Mouse (Mus musculus) cortical plate, adult 2 months (tissue): Measurements from ENCODE around the gene Gm10639. TPM values are rescaled to one million over a fixed set of nuclear protein-coding genes. Genes with fewer than 3 reads are reported as not detected.
"Not testable (repeated sequence)": the region's sequence is repeated elsewhere in the genome, so short reads cannot be mapped to it uniquely, and the experiment has no call there.

Source experiments
- H3K27ac ChIP-seq: fragments of 200-500 bp; 2 replicates; pipeline ENCODE4 v1.5.1; 2012; ENCODE audit warnings: low read length, control low read depth, inconsistent platforms; ENCODE audit not compliant: insufficient read depth
- H3K4me1 ChIP-seq: fragments of 200-500 bp; 2 replicates; pipeline ENCODE4 v1.6.1; 2011; ENCODE audit warnings: low read length; ENCODE audit not compliant: control insufficient read depth, insufficient read depth
- H3K4me3 ChIP-seq: fragments of 200-500 bp; 2 replicates; pipeline ENCODE4 v1.5.1; 2011; ENCODE audit warnings: mild to moderate bottlenecking, low read length, control low read depth; ENCODE audit not compliant: insufficient read depth
- CTCF ChIP-seq: fragments of 200-500 bp; IDR thresholded peaks from 2 replicates; pipeline ENCODE4 v1.5.1; 2011; ENCODE audit warnings: mild to moderate bottlenecking, control low read depth, low read length; ENCODE audit not compliant: insufficient read depth; ENCODE audit errors: extremely low read depth
- POLR2A ChIP-seq: fragments of 200-500 bp; IDR thresholded peaks from 2 replicates; pipeline ENCODE4 v1.6.1; 2011; ENCODE audit warnings: mild to moderate bottlenecking, low read length, control low read depth; ENCODE audit not compliant: insufficient read depth; ENCODE audit errors: extremely low read depth
- polyA plus RNA-seq: library from polyadenylated mRNA; depleted of rRNA; stranded (reverse); fragments of >200 nt; gene quantifications from 2 replicates; pipeline ENCODE4 v1.2.3, GENCODE M21; 2012; rRNA removed

Gene Gm10639
- not detected in 2 replicates for polyA plus RNA-seq

DNA sequence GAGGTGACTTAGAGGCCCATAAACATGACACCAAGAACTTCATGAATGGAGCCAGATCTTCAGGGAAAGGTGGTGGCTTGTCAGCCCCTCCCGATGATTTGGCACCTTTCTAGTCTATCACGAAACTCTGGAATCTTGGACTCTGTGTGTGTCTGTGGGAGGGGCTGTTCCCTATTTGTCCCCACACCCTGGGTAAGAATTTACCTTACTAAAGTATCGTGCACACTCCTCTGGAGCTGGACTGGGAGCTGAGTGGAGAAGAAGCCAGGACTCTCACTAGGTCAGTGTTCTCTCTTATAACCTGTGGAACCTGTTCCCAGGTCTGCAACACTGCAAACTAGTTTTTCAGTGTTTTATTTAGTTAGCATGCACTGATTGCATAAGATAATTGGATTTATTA, at the start of gene Gm10639:
Gene Gm10639 (plus strand): TSS at position 201 of the 400 bp plus-strand sequence.
- H3K4me3 ChIP-seq, H3K4me1 ChIP-seq, H3K27ac ChIP-seq: not testable (repeated sequence)

DNA sequence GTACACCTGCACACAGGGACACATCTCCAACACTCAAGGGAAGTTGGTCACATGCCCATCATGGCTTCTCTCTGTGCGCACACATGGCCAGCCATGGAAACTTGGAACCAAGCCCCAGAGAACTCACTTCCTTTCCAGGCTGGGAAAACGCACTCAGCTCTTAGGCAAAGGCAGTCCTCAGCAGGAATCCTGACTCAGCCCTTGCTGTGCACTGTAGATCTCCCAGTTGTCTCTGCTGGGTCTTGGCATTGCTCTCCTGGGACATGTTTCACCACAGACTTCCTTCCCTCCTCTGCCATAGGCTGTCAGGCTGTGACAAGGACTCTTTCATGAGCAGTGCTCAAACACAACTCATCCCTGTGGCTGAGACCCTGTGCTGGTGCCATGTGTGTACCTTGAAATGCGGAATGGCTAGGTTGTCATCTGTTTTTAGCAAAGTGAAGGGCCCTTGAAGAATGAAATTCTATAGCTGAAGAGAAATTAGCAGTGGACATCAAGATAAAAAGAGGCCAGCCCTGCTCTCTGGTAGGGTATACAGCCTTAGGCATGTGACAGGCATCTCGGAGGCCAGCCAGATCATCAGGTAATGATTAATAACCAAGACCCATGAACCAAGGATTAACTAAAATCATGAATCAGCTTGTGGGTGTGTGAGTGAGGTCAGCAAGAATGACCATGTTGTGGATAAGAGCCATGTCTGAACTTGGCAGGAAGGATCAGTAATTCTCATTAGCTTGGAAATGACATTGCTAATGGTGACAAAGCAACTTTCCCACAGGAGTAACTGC, 33.8 kb upstream of the Gm10639 start:
- not testable (repeated sequence) for H3K27ac ChIP-seq, H3K4me3 ChIP-seq, H3K4me1 ChIP-seq

DNA sequence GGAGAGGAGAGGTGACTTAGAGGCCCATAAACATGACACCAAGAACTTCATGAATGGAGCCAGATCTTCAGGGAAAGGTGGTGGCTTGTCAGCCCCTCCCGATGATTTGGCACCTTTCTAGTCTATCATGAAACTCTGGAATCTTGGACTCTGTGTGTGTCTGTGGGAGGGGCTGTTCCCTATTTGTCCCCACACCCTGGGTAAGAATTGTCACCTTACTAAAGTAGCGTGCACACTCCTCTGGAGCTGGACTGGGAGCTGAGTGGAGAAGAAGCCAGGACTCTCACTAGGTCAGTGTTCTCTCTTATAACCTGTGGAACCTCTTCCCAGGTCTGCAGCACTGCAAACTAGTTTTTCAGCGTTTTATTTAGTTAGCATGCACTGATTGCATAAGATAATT, 32.8 kb upstream of the Gm10639 start, which contains the start of gene Gm3776:
Gene Gm3776 (plus strand): TSS at position 216 of the 400 bp plus-strand sequence.
- not testable (repeated sequence) for H3K27ac ChIP-seq, H3K4me3 ChIP-seq, H3K4me1 ChIP-seq

DNA sequence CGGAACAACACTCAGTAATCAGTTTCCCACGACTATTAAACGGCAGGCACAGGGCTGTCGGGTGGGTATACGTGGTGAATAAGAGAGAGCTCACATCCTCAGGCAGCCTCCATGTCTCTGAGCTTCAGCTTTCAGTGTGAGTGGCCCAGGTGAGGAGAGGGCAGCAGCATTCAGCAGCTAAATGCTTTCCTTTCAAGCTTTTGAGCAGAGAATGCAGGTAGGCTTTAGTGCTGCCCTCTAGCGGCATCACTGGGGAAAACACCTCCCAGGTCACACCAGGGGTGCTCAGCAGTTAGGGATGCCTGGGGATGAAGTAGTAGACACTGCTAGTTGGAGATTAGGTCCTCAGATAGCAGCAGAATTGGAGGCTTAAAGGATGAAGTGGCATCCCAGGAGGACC, 30.0 kb upstream of the Gm10639 start:
- not testable (repeated sequence) for H3K4me3 ChIP-seq, H3K27ac ChIP-seq, H3K4me1 ChIP-seq
- 0 out of 2 replicates have a peak, but pooled peaks have one; percentile 4 for TF ChIP-seq CTCF

DNA sequence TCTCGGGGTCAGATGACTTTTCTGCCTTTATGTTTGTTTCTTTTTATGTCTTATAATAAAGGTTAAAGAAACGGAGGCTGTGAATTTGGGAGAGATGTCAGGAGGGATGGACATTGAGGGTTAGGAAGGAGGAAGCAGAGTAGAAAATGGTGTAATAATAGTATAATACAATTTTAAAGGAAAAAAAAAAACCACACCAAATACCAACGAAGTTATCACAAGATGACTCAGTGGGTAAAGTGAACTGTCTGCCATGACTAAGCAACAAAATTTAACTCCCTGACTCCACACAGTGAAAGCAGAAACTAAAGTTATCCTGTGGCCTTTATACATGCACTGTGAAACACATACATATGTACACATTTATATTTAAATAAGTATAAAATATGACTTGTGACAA, 18.8 kb upstream of the Gm10639 start:
- not testable (repeated sequence) for H3K27ac ChIP-seq, H3K4me1 ChIP-seq, H3K4me3 ChIP-seq

DNA sequence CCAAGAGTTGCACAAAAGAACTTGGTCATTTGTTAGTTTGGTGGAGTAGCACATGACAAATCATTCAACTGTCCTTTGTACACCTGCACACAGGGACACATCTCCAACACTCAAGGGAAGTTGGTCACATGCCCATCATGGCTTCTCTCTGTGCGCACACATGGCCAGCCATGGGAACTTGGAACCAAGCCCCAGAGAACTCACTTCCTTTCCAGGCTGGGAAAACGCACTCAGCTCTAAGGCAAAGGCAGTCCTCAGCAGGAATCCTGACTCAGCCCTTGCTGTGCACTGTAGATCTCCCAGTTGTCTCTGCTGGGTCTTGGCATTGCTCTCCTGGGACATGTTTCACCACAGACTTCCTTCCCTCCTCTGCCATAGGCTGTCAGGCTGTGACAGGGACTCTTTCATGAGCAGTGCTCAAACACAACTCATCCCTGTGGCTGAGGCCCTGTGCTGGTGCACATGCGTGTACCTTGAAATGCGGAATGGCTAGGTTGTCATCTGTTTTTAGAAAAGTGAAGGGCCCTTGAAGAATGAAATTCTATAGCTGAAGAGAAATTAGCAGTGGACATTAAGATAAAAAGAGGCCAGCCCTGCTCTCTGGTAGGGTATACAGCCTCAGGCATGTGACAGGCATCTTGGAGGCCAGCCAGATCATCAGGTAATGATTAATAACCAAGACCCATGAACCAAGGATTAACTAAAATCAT, 7.6 kb upstream of the Gm10639 start:
- H3K27ac ChIP-seq, H3K4me1 ChIP-seq, H3K4me3 ChIP-seq: not testable (repeated sequence)

DNA sequence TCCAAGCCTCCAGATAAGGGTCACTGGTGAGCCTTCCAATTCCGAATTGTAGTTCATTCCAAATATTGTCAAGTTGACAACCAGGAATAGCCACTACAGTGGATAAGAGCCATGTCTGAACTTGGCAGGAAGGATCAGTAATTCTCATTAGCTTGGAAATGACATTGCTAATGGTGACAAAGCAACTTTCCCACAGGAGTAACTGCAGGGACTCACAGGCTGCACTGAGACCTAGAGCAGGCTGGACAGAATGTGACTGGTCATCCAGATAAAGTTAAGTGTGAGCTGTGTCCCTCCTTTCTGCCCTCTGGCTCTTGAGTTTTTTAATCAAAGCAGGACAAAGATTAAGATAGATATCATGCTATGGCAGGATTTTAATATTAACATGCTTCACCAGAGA, 660 bp upstream of the Gm10639 start:
- H3K4me3 ChIP-seq, H3K4me1 ChIP-seq, H3K27ac ChIP-seq: not testable (repeated sequence)

DNA sequence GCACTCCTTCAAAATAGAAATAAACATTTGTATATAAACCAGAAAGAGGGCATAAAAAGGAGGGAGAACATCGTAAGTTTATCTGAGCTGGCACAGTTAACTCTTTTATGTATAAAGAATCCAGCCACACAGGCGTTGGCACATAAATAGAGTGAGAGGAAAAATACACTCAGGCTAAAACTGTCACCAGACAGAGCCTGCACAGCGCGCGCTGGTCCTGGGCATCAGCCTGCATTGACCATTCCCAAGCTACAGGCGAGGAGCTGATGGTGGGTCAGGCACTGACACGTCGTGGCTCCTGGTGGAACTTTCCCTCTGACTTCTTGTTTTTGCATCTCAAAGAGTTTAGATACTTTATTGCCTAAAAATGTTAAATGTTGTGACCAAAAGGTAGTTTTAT, 2.7 kb downstream of the Gm10639 start:
- not testable (repeated sequence) for H3K27ac ChIP-seq, H3K4me1 ChIP-seq

DNA sequence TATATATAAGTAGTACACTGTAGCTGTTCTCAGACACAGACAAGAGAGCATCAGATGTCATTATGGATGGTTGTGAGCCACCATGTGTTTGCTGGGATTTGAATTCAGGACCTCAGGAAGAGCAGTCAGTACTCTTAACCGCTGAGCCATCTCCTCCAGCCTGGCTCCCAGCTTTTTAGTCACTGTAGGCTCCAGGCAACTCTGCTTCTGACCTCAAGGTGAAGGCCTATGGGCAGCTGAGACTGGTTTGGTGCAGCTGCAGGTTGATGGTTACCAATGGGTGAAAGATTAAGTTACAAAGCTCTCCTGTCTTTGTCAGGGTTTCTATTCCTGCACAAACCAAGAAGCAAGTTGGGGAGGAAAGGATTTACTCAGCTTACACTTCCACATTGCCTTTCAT, 4.0 kb downstream of the Gm10639 start:
- H3K4me3 ChIP-seq, H3K4me1 ChIP-seq, H3K27ac ChIP-seq: not testable (repeated sequence)

More for the DNA sequence above, 2.7 kb downstream of the Gm10639 start:
- H3K4me3 ChIP-seq: not testable (repeated sequence)

DNA sequence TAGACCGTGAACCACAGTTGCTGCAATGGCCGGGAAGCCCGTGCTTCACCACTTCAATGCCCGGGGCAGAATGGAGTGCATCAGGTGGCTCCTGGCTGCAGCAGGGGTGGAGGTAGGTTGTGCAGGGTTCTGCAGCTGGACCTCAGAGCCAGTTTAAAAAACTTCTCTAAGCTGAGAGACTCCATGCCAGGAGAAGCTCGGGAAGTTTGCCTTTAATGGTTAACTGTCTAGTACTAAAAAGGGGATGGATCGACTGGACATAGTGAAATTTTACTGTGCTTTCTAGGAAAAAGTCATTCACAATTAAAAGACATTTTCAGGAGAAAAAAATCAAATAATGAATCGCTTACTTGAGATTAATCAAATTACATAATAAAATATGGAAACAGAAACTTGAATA, 5.1 kb downstream of the Gm10639 start:
- not testable (repeated sequence) for H3K4me3 ChIP-seq, H3K4me1 ChIP-seq, H3K27ac ChIP-seq

DNA sequence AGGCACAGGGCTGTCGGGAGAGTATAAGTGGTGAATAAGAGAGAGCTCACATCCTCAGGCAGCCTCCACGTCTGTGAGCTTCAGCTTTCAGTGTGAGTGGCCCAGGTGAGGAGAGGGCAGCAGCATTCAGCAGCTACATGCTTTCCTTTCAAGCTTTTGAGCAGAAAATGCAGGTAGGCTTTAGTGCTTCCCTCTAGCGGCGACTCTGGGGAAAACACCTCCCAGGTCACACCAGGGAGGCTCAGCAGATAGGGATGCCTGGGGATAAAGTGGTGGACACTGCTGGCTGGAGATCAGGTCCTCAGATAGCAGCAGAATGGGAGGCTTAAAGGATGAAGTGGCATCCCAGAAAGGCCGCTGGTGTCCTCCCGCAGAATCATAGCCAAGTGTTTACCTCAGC, 6.4 kb downstream of the Gm10639 start:
- H3K4me1 ChIP-seq, H3K27ac ChIP-seq, H3K4me3 ChIP-seq: not testable (repeated sequence)
- peak; percentile 57 for TF ChIP-seq CTCF

DNA sequence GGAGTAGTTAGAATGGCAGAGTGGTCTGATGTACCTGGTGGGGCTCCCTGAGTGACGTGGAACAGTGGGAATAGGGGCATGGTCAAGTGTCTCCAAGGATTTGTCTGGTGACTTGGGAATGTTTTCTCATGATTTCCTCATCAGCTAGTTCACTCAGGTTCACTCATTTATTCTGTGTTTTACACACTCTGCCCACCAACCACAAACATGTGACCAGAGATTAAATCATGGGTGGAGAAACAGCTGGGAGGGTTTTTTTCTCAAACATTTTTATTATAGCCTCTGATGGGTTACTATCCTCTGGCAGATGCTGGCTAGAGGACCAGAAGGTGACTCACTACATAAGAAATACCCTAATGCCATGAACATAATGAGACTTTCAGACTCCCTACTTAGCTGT, 8.5 kb downstream of the Gm10639 start:
- H3K4me1 ChIP-seq: no peaks in the 10 kb centered on the region
- H3K27ac ChIP-seq: no peak overlapping the region
- no peak for TF ChIP-seq POLR2A
- TF ChIP-seq CTCF: no peak
- H3K4me3 ChIP-seq: no peak overlapping the region

DNA sequence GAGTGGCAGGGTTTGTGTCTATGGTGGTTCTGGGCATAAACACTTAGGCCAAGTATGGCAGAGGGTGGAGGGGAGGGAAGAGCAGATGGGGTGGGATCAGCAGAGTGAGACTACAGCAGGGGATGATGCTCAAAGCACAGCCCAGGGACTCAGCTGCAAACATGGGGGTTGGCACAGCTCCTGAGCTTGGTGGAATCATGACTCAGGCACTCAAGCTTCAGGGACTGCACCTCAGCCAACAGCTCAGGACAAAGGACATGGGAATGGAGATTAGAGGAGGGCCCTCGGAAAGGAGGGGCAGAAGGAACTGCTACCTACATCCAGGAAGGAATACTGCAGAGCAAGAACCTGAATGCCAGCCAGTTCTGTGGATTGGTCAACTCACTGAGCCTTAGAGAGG, 9.4 kb downstream of the Gm10639 start:
- not testable (repeated sequence) for H3K4me3 ChIP-seq, H3K4me1 ChIP-seq, H3K27ac ChIP-seq

DNA sequence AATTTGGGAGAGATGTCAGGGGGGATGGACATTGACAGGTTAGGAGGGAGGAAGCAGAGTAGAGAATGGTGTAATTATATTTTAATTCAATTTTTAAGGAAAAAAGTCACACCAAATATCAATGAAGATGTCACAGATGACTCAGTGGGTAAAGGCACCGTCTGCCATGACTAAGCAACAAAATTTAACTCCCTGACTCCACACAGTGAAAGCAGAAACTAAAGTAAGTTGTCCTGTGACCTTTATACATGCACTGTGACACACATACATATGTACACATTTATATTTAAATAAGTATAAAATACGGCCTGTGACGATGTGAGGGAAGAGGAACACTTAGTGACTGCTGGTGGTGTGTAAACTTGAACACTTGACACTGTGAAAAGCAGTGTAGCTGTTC, 18.4 kb downstream of the Gm10639 start:
- not testable (repeated sequence) for H3K27ac ChIP-seq

More for the DNA sequence above, 18.4 kb downstream of the Gm10639 start:
- H3K4me1 ChIP-seq, H3K4me3 ChIP-seq: not testable (repeated sequence)
